Mouse (Mus musculus) CD4-positive, CD25-positive, alpha-beta regulatory T cell, adult 4 months (primary cell): Measurements from ENCODE around the gene Dnah12. TPM values are rescaled to one million over a fixed set of nuclear protein-coding genes. Genes with fewer than 3 reads are reported as not detected.
A peak's percentile ranks its signal among the peaks of the same experiment; 100 is the strongest.
"Not testable (repeated sequence)": the region's sequence is repeated elsewhere in the genome, so short reads cannot be mapped to it uniquely, and the experiment has no call there.

ENCODE experiments used
- ATAC-seq: one replicate; pipeline ENCODE4 v1.8.0; 2017
- polyA plus RNA-seq, 2 experiments: library from polyadenylated mRNA; unstranded; fragments of 100-300 nt; shearing (Covaris generic); gene quantifications; one replicate each; pipeline ENCODE4 v1.2.1; 2017

The Dnah12 gene
- under 1 TPM in 1 of 2 experiments, not detected in 1; 0.05 TPM for polyA plus RNA-seq

- ATAC-seq, result no peak
These were observed at the start of gene Dnah12 for GRCm38 (mm10) chr14:26692974-26693373. TSS of gene Dnah12 (plus strand) at chr14:26693274.

DNA sequence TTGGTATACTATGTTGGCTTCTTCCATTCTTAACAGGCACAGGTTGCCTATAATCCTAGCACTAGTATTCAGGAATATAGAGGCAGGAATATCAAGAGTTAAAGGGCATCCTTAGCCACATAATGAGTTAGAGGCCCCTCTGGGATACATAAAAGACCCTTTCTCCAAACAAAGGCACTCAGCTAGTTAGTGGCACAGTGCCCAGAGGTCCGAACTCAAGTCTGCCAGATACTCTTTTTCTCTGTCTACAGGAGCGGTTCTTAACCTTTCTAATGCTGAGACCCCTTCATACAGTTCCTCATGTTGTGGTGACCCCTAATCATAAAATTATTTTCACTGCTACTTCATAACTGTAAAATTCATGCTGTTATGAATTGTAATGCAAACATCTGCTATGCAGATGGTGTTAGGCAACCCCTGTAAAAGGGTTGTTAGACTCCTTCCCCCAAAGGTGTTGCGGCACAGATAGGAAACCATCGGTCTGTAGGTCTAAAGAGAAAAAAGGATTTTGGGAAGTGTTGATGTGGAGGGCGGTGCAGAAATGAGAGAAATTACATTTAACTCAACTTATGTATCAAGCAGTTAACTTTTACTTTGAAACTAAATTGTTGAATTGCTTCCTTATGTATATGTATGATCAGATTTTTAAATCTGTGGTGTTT lies 47.0 kb upstream of the Dnah12 start:
- no peak for ATAC-seq

DNA sequence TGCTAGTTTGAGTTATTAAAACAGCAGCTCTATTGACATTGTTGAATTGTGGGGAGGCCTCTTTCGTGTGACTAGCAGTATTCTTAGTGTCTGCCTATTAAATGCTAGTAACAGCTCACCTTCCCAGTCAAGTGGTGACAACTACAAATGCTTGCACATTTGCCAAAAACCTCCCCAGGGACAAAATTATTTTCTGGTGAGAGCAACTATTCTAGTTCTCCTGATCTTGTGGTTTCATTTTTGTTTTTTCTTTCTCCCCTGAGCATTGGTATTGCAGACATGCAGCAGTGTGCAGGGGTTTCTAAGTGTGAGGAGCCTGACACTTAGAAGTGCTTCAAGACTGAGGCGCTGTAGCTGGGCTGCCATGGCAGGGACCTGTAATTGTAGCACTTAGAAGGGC lies 45.3 kb upstream of the Dnah12 start:
- no peak for ATAC-seq

DNA sequence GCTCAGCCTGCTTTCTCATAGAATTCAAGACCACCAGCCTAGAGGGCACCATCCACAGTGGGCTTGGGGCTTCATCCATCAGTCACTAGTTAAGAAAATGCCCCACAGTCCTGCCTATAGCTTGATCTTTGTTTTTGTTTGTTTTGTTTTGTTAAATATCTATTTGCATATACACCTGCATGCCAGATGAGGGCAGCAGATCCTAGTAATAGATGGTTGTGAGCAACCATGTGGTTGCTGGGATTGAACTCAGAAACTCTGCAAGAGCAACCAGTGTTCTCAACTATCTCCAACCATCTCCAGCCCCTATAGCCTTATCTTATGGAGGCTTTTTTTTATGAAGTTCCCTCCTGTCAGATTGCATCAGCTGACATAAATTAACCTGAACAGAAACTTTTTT lies 41.2 kb upstream of the Dnah12 start:
- peak; percentile 70 for ATAC-seq

GRCm38 (mm10) chr14:26658178-26658577 lies 34.9 kb upstream of the Dnah12 start:
- no peak for ATAC-seq

DNA sequence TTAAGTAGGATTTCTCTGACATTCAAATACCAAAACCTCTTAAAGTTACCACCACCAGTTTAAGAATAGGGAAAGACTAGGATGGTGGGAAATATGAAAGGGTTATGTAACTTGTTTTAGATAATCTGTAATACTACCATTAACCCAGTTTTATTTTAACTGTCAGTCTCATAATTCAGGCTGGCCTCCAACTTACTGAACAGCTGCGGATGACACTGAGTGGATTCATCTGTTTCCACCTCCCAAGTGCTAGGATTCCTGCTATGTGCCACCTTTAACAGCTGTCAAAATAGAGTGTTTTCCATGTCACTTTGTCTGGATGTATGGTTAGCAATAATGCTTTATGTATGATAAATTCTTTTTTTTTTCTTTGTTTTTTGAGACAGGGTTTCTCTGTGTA lies 32.8 kb upstream of the Dnah12 start:
- no peak for ATAC-seq

GRCm38 (mm10) chr14:26662016-26662415 lies 31.1 kb upstream of the Dnah12 start:
- ATAC-seq, result no peak

- no peak for ATAC-seq
These were observed 30.6 kb upstream of the Dnah12 start for GRCm38 (mm10) chr14:26662488-26662887.

DNA sequence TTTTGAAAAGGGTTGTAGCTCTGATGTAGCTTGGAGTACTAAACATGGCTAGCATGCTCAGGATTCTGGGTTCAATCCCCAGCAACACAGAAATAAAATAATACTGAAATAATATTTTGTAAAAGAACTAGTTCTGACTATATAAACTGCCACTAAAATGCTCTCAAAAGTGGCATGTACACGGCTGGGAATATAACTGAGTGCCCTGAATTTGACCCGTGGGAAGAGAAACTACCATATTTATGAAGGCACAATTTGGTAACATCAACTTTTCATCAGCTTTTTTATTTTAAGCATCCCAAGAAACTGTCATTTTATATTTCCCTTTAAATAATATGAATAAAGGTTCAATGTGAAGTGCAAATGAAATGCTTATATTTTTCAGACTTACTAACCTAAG lies 29.2 kb upstream of the Dnah12 start:
- ATAC-seq, result no peak

GRCm38 (mm10) chr14:26667991-26668370 lies 25.1 kb upstream of the Dnah12 start:
- no peak for ATAC-seq

- peak; percentile 34 for ATAC-seq
These were observed 24.4 kb upstream of the Dnah12 start for GRCm38 (mm10) chr14:26668371-26669291.

GRCm38 (mm10) chr14:26669292-26670073 lies 23.6 kb upstream of the Dnah12 start, which contains the start of gene Pde12:
TSS of gene Pde12 (minus strand) at chr14:26669883.
- peak; percentile 87 for ATAC-seq

DNA sequence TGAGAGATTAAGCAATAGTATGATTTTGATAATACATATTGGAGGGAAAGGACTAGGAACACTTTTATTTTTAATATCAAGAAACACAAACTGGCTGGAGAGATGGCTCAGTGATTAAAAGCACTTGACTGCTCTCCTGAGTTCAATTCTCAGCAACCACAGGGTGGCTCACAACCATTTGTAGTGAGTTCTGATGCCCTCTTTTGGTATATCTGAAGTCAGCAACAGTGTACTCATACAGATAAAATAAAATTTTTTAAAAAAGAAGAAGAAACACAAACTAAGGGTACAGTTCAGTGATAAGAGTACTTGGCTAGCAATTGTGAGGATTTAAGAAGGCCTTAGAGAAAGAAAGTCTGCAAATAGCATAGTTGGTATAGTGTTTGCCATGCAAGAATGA lies 22.1 kb upstream of the Dnah12 start:
- ATAC-seq, result no peak

DNA sequence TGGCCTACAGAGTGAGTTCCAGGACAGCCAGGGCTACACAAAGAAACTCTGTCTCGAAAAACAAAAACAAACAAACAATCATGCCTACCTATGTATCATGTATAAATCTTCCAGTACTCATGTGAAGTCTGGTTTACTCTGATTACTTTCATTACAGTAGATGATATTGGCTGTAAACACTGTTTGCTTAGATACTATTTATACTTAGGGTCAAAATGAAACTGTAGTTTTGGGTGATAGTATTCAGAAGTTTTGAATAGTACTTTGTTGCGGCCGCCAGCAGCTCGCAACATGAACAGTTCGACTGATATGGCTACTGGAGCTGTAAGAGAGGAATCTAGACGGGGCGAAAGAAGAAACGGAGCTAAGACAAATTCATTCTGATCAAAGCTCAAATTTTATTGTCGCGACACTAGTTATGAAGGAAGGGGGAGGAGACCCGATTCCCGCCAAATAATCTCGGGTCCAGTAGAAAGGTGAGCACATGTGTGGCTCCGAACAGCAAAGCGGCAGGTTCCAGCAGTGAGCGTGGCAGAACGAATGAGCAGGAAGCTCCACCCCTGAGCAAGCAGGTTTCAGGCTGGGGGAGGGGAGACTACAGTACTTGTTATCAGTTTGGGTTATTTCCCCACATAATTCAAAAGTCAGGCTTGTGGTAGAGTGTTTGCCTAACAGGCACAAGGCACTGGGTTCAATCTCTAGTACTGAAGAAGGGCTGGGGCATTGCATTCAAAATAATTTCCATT lies 21.0 kb upstream of the Dnah12 start:
- peak; percentile 19 for ATAC-seq

DNA sequence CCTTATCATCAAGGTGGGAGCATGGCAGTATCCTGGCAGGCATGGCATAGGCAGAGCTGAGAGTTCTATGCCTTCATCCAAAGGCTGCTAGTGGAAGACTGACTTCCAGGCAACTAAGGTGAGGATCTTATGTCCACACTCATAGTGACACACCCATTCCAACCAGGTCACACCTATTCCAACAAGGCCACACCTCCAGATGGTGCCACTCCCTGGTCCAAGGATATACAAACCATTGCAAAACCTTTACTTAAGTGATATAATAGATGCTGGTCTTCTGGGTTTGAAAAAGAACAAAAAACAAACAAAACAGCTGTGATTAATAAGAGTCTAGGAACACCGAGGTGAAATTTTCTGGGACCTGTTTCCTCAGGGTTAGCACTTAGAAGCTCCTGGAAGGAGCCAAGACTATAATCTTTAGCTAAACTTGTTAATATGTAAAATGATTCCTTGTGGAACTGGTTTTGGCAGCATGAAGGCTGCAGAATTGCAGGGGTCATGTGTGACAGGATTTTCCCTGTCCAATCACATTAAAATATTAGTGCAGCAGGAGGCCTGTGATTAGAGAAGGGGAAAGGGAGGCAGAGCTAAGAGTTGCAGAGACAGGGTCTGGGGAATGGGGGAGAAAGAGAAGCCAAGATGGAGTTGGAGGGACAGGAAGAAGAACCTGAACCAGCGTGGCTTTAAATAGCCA lies 18.5 kb upstream of the Dnah12 start:
- not testable (repeated sequence) for ATAC-seq

- no peak for ATAC-seq
These were observed 17.7 kb upstream of the Dnah12 start for GRCm38 (mm10) chr14:26675371-26675770.

GRCm38 (mm10) chr14:26675791-26676190 lies 17.3 kb upstream of the Dnah12 start:
- ATAC-seq, result no peak

GRCm38 (mm10) chr14:26690727-26691126 lies 2.3 kb upstream of the Dnah12 start:
- no peak for ATAC-seq

DNA sequence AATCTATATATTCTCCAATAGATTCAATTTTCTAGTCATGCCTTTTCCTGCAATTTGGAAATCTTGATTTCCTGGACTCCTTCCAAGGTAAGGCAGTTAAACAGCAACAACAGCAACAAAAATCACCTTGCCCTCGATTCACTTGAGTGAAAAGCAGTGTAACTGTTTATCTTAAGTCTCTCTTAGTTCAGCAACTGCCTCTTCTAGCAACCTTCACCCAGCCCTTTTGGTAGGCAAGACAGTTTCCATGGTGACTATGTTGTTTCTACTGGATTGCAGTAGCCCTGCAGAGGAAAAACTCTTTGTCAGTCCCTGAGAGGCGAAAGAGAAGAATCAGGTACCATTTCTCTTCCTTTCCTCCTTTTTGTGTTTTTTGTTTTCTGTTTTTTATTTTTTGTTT lies 1.7 kb upstream of the Dnah12 start:
- no peak for ATAC-seq

DNA sequence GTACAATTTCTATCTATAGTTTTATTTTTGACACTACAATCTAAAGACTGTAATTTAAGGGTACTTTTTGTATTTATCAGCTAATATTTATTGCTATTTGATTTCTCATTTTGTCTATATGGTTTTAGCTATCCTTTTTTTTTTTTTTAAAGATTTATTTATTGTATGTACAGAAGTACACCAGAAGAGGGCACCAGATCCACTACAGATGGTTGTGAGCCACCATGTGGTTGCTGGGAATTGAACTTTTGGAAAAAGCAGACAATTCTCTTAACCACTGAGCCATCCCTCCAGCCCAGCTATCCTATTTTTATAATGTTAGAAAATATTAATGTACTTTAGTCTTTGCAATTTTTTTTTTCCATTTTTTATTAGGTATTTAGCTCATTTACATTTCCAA lies 4.8 kb downstream of the Dnah12 start:
- ATAC-seq, result no peak

DNA sequence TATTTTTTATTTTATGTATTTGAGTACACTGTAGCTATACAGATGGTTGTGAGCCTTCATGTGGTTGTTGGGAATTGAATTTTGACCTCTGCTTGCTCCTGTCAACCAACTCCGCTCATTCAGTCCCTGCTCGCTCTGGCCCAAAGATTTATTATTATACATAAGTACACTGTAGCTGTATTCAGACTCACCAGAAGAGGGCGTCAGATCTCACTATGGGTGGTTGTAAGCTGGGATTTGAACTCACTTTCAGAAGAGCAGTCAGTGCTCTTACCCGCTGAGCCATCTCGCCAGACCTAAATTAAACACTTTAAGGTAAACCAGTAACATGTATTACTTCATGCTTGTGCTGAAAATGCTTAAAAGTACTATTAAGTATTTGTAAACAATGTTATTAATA lies 12.2 kb downstream of the Dnah12 start:
- ATAC-seq, result not testable (repeated sequence)

- not testable (repeated sequence) for ATAC-seq
These were observed 26.6 kb downstream of the Dnah12 start for GRCm38 (mm10) chr14:26719696-26720095.
